Mouse (Mus musculus): ENCODE data around the gene Def8. TPM values are rescaled to one million over a fixed set of nuclear protein-coding genes. Genes with fewer than 3 reads are reported as not detected.

Gene Def8
- polyA plus RNA-seq, 1 experiment: 3.7 TPM

GRCm38 (mm10) chr8:123505695-123506094 lies 82.4 kb downstream of the Def8 start:
- Histone ChIP-seq H3K27me3 (ENCODE audit: control insufficient read depth, insufficient read depth, low read length) (no peaks in the 10 kb centered on the region), H3K27ac (ENCODE audit: control insufficient read depth, insufficient read depth, low read depth, low read length) (no peak overlapping the region), H3K4me1 (ENCODE audit: control insufficient read depth, insufficient read depth, low read length) (no peaks in the 10 kb centered on the region), H3K36me3 (ENCODE audit: control insufficient read depth, insufficient read depth, low read length) (no peaks in the 10 kb centered on the region), H3K4me3 (ENCODE audit: control insufficient read depth, low read depth, low read length) (no peak overlapping the region)
- no peak for TF ChIP-seq POLR2A (IDR thresholded peaks at IDR 0.05; ENCODE audit: control insufficient read depth, low read depth, low read length)
- no peak for TF ChIP-seq CTCF (IDR thresholded peaks at IDR 0.05; ENCODE audit: control insufficient read depth, insufficient read depth, insufficient replicate concordance, low read depth, low read length)

GRCm38 (mm10) chr8:123507153-123507552 lies 83.8 kb downstream of the Def8 start:
- H3K4me3 ChIP-seq (ENCODE audit: control insufficient read depth, low read depth, low read length): no peak overlapping the region
- H3K36me3 ChIP-seq (ENCODE audit: control insufficient read depth, insufficient read depth, low read length): no peaks in the 10 kb centered on the region
- no peaks in the 10 kb centered on the region for H3K27me3 ChIP-seq (ENCODE audit: control insufficient read depth, insufficient read depth, low read length)
- H3K4me1 ChIP-seq (ENCODE audit: control insufficient read depth, insufficient read depth, low read length): no peaks in the 10 kb centered on the region
- no peak for TF ChIP-seq CTCF (IDR thresholded peaks at IDR 0.05; ENCODE audit: control insufficient read depth, insufficient read depth, insufficient replicate concordance, low read depth, low read length)
- H3K27ac ChIP-seq (ENCODE audit: control insufficient read depth, insufficient read depth, low read depth, low read length): no peak overlapping the region

GRCm38 (mm10) chr8:123510819-123511218 lies 87.5 kb downstream of the Def8 start:
- H3K27ac ChIP-seq (ENCODE audit: control insufficient read depth, insufficient read depth, low read depth, low read length): no peak overlapping the region
- H3K36me3 ChIP-seq (ENCODE audit: control insufficient read depth, insufficient read depth, low read length): no peaks in the 10 kb centered on the region
- TF ChIP-seq POLR2A (IDR thresholded peaks at IDR 0.05; ENCODE audit: control insufficient read depth, low read depth, low read length) (no peak), CTCF (IDR thresholded peaks at IDR 0.05; ENCODE audit: control insufficient read depth, insufficient read depth, insufficient replicate concordance, low read depth, low read length) (no peak)
- no peak overlapping the region for H3K4me3 ChIP-seq (ENCODE audit: control insufficient read depth, low read depth, low read length)
- peaks cover 10% of the 10 kb centered on the region for H3K4me1 ChIP-seq (ENCODE audit: control insufficient read depth, insufficient read depth, low read length)
- H3K27me3 ChIP-seq (ENCODE audit: control insufficient read depth, insufficient read depth, low read length): no peaks in the 10 kb centered on the region; the same call in 1 of the 2 replicates

Other genes starting within 250 kb of the Def8 start
- 9.6 and 10.5 TPM in 2 replicates for gene Dpep1, start 237.3 kb upstream of the Def8 start, polyA plus RNA-seq (2012; rRNA removed)
- gene Chmp1a, start 210.8 kb upstream of the Def8 start, polyA plus RNA-seq (2012; rRNA removed): 98.1 and 98.4 TPM in 2 replicates
- 921 and 929 TPM in 2 replicates for gene Spata33, start 210.7 kb upstream of the Def8 start, polyA plus RNA-seq (2012; rRNA removed)
- gene Cdk10, start 198.7 kb upstream of the Def8 start, polyA plus RNA-seq (2012; rRNA removed): 62.0 and 65.4 TPM in 2 replicates
- 34.4 and 35.0 TPM in 2 replicates for gene Spata2l, start 187.3 kb upstream of the Def8 start, polyA plus RNA-seq (2012; rRNA removed)
- gene Zfp276, start 169.3 kb upstream of the Def8 start, polyA plus RNA-seq (2012; rRNA removed): 7.9 and 8.3 TPM in 2 replicates
- 30.0 and 34.2 TPM in 2 replicates for gene Vps9d1, start 169.2 kb upstream of the Def8 start, polyA plus RNA-seq (2012; rRNA removed)
- gene Fanca, start 105.0 kb upstream of the Def8 start, polyA plus RNA-seq (2012; rRNA removed): 37.3 and 48.1 TPM in 2 replicates
- 26.0 and 27.4 TPM in 2 replicates for gene Spire2, start 90.8 kb upstream of the Def8 start, polyA plus RNA-seq (2012; rRNA removed)
- gene Tcf25, start 49.8 kb upstream of the Def8 start, polyA plus RNA-seq (2012; rRNA removed): 39.4 and 41.8 TPM in 2 replicates
- gene Mc1r, start 16.4 kb upstream of the Def8 start, polyA plus RNA-seq (2012; rRNA removed): 0.02 and 0.15 TPM in 2 replicates
- 43.5 and 48.7 TPM in 2 replicates for gene Tubb3, start 12.1 kb upstream of the Def8 start, polyA plus RNA-seq (2012; rRNA removed)
- 29.5 and 30.4 TPM in 2 replicates for gene Afg3l1, start 54.4 kb downstream of the Def8 start, polyA plus RNA-seq (2012; rRNA removed)
- gene Dbndd1, start 91.9 kb downstream of the Def8 start, polyA plus RNA-seq (2012; rRNA removed): 51.9 and 52.5 TPM in 2 replicates
- 54.7 and 55.3 TPM in 2 replicates for gene Gas8, start 95.3 kb downstream of the Def8 start, polyA plus RNA-seq (2012; rRNA removed)
- 5.8 and 7.6 TPM in 2 replicates for gene Rhou, start 230.4 kb downstream of the Def8 start, polyA plus RNA-seq (2012; rRNA removed)